Mouse (Mus musculus) CH12.LX (cell line): ENCODE results near the gene Slc2a4. TPM values are rescaled to one million over a fixed set of nuclear protein-coding genes. Genes with fewer than 3 reads are reported as not detected.

Source experiments
- DNase-seq: peaks from one replicate; pipeline ENCODE4 v3.0.0-alpha.2; 2013; ENCODE audit errors: extremely low read depth
- H3K27ac ChIP-seq: 2 replicates; pipeline ENCODE4 v1.5.1; 2012; ENCODE audit warnings: low read depth, mild to moderate bottlenecking, control low read depth, moderate library complexity; ENCODE audit not compliant: insufficient read depth
- H3K27me3 ChIP-seq: replicated peaks from 2 replicates; pipeline ENCODE3; 2012; ENCODE audit warnings: inconsistent platforms
- H3K36me3 ChIP-seq, 2 experiments: replicated peaks in 1 of 2; 2 replicates each; pipeline versions ENCODE3 to v1.6.1; 2012; ENCODE audit warnings: inconsistent platforms in 1 of 2, low read length in 1 of 2, mild to moderate bottlenecking in 1 of 2, mixed read lengths in 1 of 2, moderate library complexity in 1 of 2; ENCODE audit not compliant: control insufficient read depth in 1 of 2, insufficient read depth in 1 of 2
- H3K4me1 ChIP-seq, 2 experiments: 2 replicates each; pipeline ENCODE4 v1.6.1; 2012; ENCODE audit warnings: inconsistent platforms in 1 of 2, moderate library complexity in 1 of 2; ENCODE audit not compliant: insufficient read depth in 2 of 2, control insufficient read depth in 1 of 2
- H3K4me2 ChIP-seq: 2 replicates; pipeline ENCODE4 v1.6.1; 2012; ENCODE audit warnings: low read depth, mild to moderate bottlenecking, control low read depth; ENCODE audit not compliant: poor library complexity, insufficient read depth, severe bottlenecking
- H3K4me3 ChIP-seq, 3 experiments: fragments of 150-350 bp in 1 of 3; sonication (generic) in 1 of 3; replicated peaks in 1 of 3; 2 replicates each; pipeline versions ENCODE3 to v1.5.1; 2011 to 2012; ENCODE audit warnings: low read depth in 2 of 3, low read length in 2 of 3, mild to moderate bottlenecking in 2 of 3, moderate library complexity in 2 of 3, control low read depth in 1 of 3, improper control_type of control experiment in 1 of 3, inconsistent platforms in 1 of 3, mixed read lengths in 1 of 3; ENCODE audit not compliant: poor library complexity in 1 of 3
- H3K79me2 ChIP-seq: replicated peaks from 2 replicates; pipeline ENCODE4 v1.6.1; 2012; ENCODE audit warnings: mild to moderate bottlenecking, moderate library complexity; ENCODE audit not compliant: control insufficient read depth, poor library complexity, insufficient read depth, severe bottlenecking; ENCODE audit errors: extremely low read depth
- H3K9ac ChIP-seq: 2 replicates; pipeline ENCODE4 v1.6.1; 2012; ENCODE audit warnings: low read depth, mild to moderate bottlenecking, control low read depth, moderate library complexity; ENCODE audit not compliant: insufficient read depth
- H3K9me3 ChIP-seq: replicated peaks from 2 replicates; pipeline ENCODE3; 2012; ENCODE audit warnings: low read length, inconsistent platforms, mixed read lengths
- BHLHE40 ChIP-seq: IDR thresholded peaks from 2 replicates; pipeline ENCODE4 v1.6.1; 2011; ENCODE audit warnings: mild to moderate bottlenecking, low read depth, low read length, improper control_type of control experiment
- CHD1 ChIP-seq: IDR thresholded peaks from 2 replicates; pipeline ENCODE4 v1.6.1; 2012; ENCODE audit warnings: low read depth, low read length, improper control_type of control experiment, inconsistent platforms
- ETS1 ChIP-seq: conservative IDR thresholded peaks from 2 replicates; pipeline ENCODE4 v1.6.1; 2012; ENCODE audit warnings: low read depth, mild to moderate bottlenecking, inconsistent platforms, low read length, improper control_type of control experiment, moderate library complexity
- JUND ChIP-seq: conservative IDR thresholded peaks from 2 replicates; pipeline ENCODE4 v1.6.1; 2011; ENCODE audit warnings: low read depth, low read length, improper control_type of control experiment
- KAT2A ChIP-seq: IDR thresholded peaks from 2 replicates; pipeline ENCODE4 v1.6.1; 2012; ENCODE audit warnings: low read length, improper control_type of control experiment, inconsistent platforms; ENCODE audit not compliant: insufficient replicate concordance
- MAX ChIP-seq: IDR thresholded peaks from 2 replicates; pipeline ENCODE4 v1.6.1; 2011; ENCODE audit warnings: low read length, improper control_type of control experiment
- MAZ ChIP-seq: IDR thresholded peaks from 2 replicates; pipeline ENCODE4 v1.6.1; 2012; ENCODE audit warnings: low read depth, mild to moderate bottlenecking, inconsistent platforms, low read length, improper control_type of control experiment, moderate library complexity
- MXI1 ChIP-seq: IDR thresholded peaks from 2 replicates; pipeline ENCODE4 v1.6.1; 2011; ENCODE audit warnings: mild to moderate bottlenecking, low read depth, low read length, improper control_type of control experiment
- MYC ChIP-seq: IDR thresholded peaks from 2 replicates; pipeline ENCODE4 v1.6.1; 2011; ENCODE audit warnings: low read depth, mild to moderate bottlenecking, improper control_type of control experiment, low read length
- NRF1 ChIP-seq: IDR thresholded peaks from 2 replicates; pipeline ENCODE4 v1.6.1; 2014; ENCODE audit warnings: low read depth, mild to moderate bottlenecking, inconsistent platforms, low read length, improper control_type of control experiment, moderate library complexity
- PAX5 ChIP-seq: IDR thresholded peaks from 2 replicates; pipeline ENCODE4 v1.6.1; 2012; ENCODE audit warnings: low read length, inconsistent platforms, mixed read lengths
- POLR2A ChIP-seq: IDR thresholded peaks from 2 replicates; pipeline ENCODE4 v1.6.1; 2011; ENCODE audit warnings: low read depth, mild to moderate bottlenecking, improper control_type of control experiment, low read length
- POLR2AphosphoS2 ChIP-seq: IDR thresholded peaks from 2 replicates; pipeline ENCODE4 v1.6.1; 2011; ENCODE audit warnings: low read depth, low read length, improper control_type of control experiment
- RAD21 ChIP-seq: IDR thresholded peaks from 2 replicates; pipeline ENCODE4 v1.6.1; 2011; ENCODE audit warnings: low read depth, mild to moderate bottlenecking, low read length, improper control_type of control experiment, moderate library complexity
- USF1 ChIP-seq: IDR thresholded peaks from 2 replicates; pipeline ENCODE4 v1.6.1; 2014; ENCODE audit warnings: low read depth, mild to moderate bottlenecking, inconsistent platforms, low read length, improper control_type of control experiment
- ZC3H11A ChIP-seq: IDR thresholded peaks from 2 replicates; pipeline ENCODE4 v1.6.1; 2012; ENCODE audit warnings: low read depth, mild to moderate bottlenecking, inconsistent platforms, low read length, improper control_type of control experiment
- ZNF384 ChIP-seq: IDR thresholded peaks from 2 replicates; pipeline ENCODE4 v1.6.1; 2012; ENCODE audit warnings: low read depth, low read length, improper control_type of control experiment, inconsistent platforms
- dilution Hi-C: fragments of 300-500 bp; cut with MboI; formaldehyde crosslinking; loops from 2 replicates; pipeline ENCODE4 v1.14.3; 2020; ENCODE audit warnings: low sequenced_read_pairs; ENCODE audit not compliant: extremely low pct_unique_long_range_greater_than_20kb, extremely low pct_ligation_motif_present
- in situ Hi-C: fragments of 300-500 bp; cut with MboI; formaldehyde crosslinking; loops from 3 replicates; pipeline ENCODE4 v1.14.3; 2019; ENCODE audit warnings: low sequenced_read_pairs, low pct_ligation_motif_present, low pct_unique_long_range_greater_than_20kb, mixed read lengths
- polyA plus RNA-seq: library from polyadenylated mRNA; unstranded; fragments of >175 nt; gene quantifications from 2 replicates; pipeline ENCODE4 v1.2.1, GENCODE M21; 2012; ENCODE audit warnings: low read depth; ENCODE audit not compliant: insufficient read length
- total RNA-seq, 2 experiments: library from RNA; depleted of rRNA; stranded (reverse); fragments of 300-350 nt in 1 of 2; fragments of >200 nt in 1 of 2; gene quantifications; 2 replicates each; pipeline ENCODE4 v1.2.3; 2012 to 2014

Gene Slc2a4
- total and polyA plus RNA-seq, 3 experiments = 2.3 to 3.8 (median 2.6) TPM

DNA sequence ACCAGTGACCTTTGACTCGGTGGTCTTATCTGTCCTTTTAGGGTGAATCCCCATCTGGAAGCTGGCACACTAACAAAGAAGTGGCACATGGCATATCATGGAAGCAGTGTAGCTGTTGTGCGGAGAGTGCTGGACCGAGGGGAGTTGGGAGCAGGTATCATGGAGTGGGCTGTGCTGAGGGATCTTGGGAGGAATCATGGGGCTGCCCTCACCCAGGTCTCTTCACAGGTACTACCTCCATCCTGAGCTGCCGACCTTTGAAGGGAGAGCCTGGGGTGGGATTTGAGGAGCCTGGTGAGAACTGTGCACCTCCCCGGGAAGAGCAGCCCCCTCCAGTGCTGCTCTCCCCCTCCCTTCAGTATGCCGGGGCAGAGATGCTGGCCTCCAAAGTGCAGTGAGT, 36.3 kb downstream of the Slc2a4 start:
- Histone ChIP-seq H3K36me3 (peaks cover 83 to 94% of the 10 kb centered on the region in 2 experiments), H3K4me3 (no peak overlapping the region)
- in situ Hi-C loops = no loop called here
- TF ChIP-seq MXI1 (no peak), JUND (no peak), ETS1 (no peak), CHD1 (no peak), RAD21 (no peak), NRF1 (no peak), BHLHE40 (no peak), POLR2AphosphoS2 (no peak), ZC3H11A (no peak), USF1 (no peak), PAX5 (no peak), MAZ (no peak), MAX (no peak), KAT2A (no peak), ZNF384 (no peak), POLR2A (no peak)
- TF ChIP-seq, all 38 proteins: peak for 0
- Histone ChIP-seq H3K9ac (no peak overlapping the region), H3K9me3 (no peaks in the 10 kb centered on the region), H3K4me1 (peaks cover 14 to 34% of the 10 kb centered on the region in 2 experiments; a peak in 3 of 4 replicates), H3K27me3 (no peaks in the 10 kb centered on the region), H3K27ac (no peak overlapping the region), H3K4me2 (no peak overlapping the region), H3K79me2 (peaks cover 8% of the 10 kb centered on the region)
- dilution Hi-C loops = no loop called here
- DNase-seq = no peak

- TF ChIP-seq MYC (no peak), POLR2AphosphoS2 (no peak)
- in situ Hi-C loops = no loop called here
- H3K79me2 ChIP-seq = peaks cover under 1% of the 10 kb centered on the region; the same call in 1 of the 2 replicates
These were observed 37.0 kb downstream of the Slc2a4 start for GRCm38 (mm10) chr11:69910781-69911560.

More at GRCm38 (mm10) chr11:69910781-69911560, 37.0 kb downstream of the Slc2a4 start:
- H3K9ac ChIP-seq = no peak overlapping the region
- no peak overlapping the region for H3K27ac ChIP-seq
- H3K4me1 ChIP-seq = peaks cover 11 to 27% of the 10 kb centered on the region in 2 experiments; a peak in 3 of 4 replicates
- no peaks in the 10 kb centered on the region for H3K27me3 ChIP-seq
- no peak overlapping the region for H3K4me2 ChIP-seq
- dilution Hi-C loops = no loop called here
- no peak for DNase-seq
- H3K4me3 ChIP-seq = no peak overlapping the region
- H3K36me3 ChIP-seq = peaks cover 84 to 94% of the 10 kb centered on the region in 2 experiments
- H3K9me3 ChIP-seq = no peaks in the 10 kb centered on the region
